Mouse (Mus musculus) forebrain, embryonic 16.5 days (tissue): ENCODE data around the gene Nsun4. TPM values are rescaled to one million over a fixed set of nuclear protein-coding genes. Genes with fewer than 3 reads are reported as not detected.

Experiments
- ATAC-seq: fragments of 200-750 bp; cut with Nextera tagmentation; 2 replicates; pipeline ENCODE4 v1.8.0; 2017; ENCODE audit warnings: mild to moderate bottlenecking, moderate library complexity
- H3K27ac ChIP-seq: fragments of 300-500 bp; sonication (generic); 2 replicates; pipeline ENCODE4 v1.5.1; 2014; ENCODE audit warnings: low read length, control low read depth
- H3K27me3 ChIP-seq: fragments of 300-500 bp; sonication (generic); replicated peaks from 2 replicates; pipeline ENCODE4 v1.6.1; 2014; ENCODE audit warnings: low read length; ENCODE audit not compliant: control insufficient read depth, insufficient read depth
- H3K36me3 ChIP-seq: fragments of 300-500 bp; sonication (generic); 2 replicates; pipeline ENCODE4 v1.6.1; 2014; ENCODE audit not compliant: control insufficient read depth, insufficient read depth
- H3K4me1 ChIP-seq: fragments of 300-500 bp; sonication (generic); replicated peaks from 2 replicates; pipeline ENCODE4 v1.6.1; 2014; ENCODE audit warnings: low read length; ENCODE audit not compliant: control insufficient read depth, insufficient read depth
- H3K4me2 ChIP-seq: fragments of 300-500 bp; sonication (generic); 2 replicates; pipeline ENCODE4 v1.6.1; 2014; ENCODE audit warnings: mild to moderate bottlenecking, low read length, control low read depth
- H3K4me3 ChIP-seq: fragments of 300-500 bp; sonication (generic); replicated peaks from 2 replicates; pipeline ENCODE4 v1.5.1; 2014; ENCODE audit warnings: mild to moderate bottlenecking, low read length, control low read depth
- H3K9ac ChIP-seq: fragments of 300-500 bp; sonication (generic); replicated peaks from 2 replicates; pipeline ENCODE4 v1.6.1; 2014; ENCODE audit warnings: low read depth, low read length, control low read depth
- H3K9me3 ChIP-seq: fragments of 300-500 bp; sonication (generic); 2 replicates; pipeline ENCODE4 v1.6.1; 2016; ENCODE audit warnings: low read length; ENCODE audit not compliant: control insufficient read depth
- WGBS: fragments of 180-500 bp; shearing (Covaris S2); extraction: QIAGEN DNeasy Blood & Tissue Kit; methylation state at CpG from one replicate; pipeline ENCODE4 v1.1.7; 2014; 5-methylcytosine and 5-hydroxymethylcytosine counted together
- polyA plus RNA-seq: library from polyadenylated mRNA; unstranded; fragments of >200 nt; fragmentation: Nextera tagmentation; extraction: Ambion mirVana; gene quantifications from 2 replicates; pipeline ENCODE4 v1.2.1, GENCODE M21; 2015

Nsun4 gene
- polyA plus RNA-seq, 1 experiment from 2014 or later = 13.2 TPM

DNA sequence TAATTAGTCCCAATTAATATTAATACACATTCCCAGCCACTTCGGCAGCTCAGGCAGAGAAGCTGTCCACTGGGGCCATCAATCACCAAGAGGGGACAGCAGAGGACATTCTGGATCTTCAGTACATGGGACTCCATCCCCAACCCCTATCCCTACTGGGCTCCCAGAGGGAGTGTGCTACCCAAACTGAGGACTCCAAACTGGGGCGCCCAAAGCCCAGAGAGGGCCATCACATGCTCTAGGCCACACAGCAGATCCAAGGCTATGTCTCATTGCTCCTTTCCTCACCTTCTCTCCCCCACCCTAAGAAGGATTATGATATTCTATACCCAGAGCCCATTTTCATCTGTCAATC, 58.3 kb downstream of the Nsun4 start:
- H3K4me2 ChIP-seq = no peak overlapping the region
- H3K9me3 ChIP-seq = 0 out of 2 replicates have a peak, but pooled peaks cover 3% of the 10 kb centered on the region
- no peaks in the 10 kb centered on the region for H3K4me1 ChIP-seq
- WGBS = 68% methylated on average over 2 of the region's 2 CpGs
- H3K27me3 ChIP-seq = 0 out of 2 replicates have a peak, but pooled peaks cover 3% of the 10 kb centered on the region
- H3K4me3 ChIP-seq = no peak overlapping the region
- H3K9ac ChIP-seq = no peak overlapping the region
- H3K36me3 ChIP-seq = no peaks in the 10 kb centered on the region
- ATAC-seq = no peak
- H3K27ac ChIP-seq = no peak overlapping the region

DNA sequence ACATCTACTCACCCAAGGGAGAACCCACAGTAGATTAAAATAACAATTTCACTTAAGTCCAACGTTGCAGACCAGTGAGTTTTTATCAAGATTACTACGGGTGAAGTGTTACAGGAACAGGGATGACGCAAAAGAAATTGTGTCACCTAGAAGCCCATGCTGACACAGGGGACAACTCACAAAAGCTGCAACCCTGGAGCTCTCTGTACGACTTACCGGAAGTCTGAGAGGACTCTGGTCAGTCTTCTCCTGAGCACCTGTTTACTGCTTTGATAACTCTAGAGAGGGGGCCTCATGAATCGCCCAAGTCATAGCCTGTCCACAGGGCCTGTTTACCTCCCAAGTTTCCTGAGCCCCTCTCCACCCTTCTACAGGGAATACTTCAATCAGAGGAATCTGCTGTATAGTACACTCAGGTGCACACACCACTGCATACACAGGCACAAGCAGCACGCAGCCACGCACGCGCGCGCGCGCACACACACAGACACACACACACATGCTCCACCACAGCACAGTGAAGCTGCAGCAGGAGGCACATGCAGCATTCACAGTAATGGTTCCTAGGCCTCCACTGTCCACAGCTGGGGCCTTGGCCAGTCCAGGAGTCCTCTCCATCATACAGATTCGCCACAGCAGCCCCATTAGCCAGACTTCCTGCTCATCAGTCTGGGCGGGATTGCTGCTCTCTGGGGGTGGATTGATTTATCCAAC, 58.9 kb downstream of the Nsun4 start:
- WGBS = 86% methylated on average over 16 of the region's 16 CpGs
- no peak overlapping the region for H3K4me3 ChIP-seq
- H3K9ac ChIP-seq = no peak overlapping the region
- H3K27me3 ChIP-seq = 0 out of 2 replicates have a peak, but pooled peaks cover 3% of the 10 kb centered on the region
- no peak overlapping the region for H3K4me2 ChIP-seq
- 0 out of 2 replicates have a peak, but pooled peaks cover 3% of the 10 kb centered on the region for H3K9me3 ChIP-seq
- no peaks in the 10 kb centered on the region for H3K4me1 ChIP-seq
- ATAC-seq = no peak
- H3K27ac ChIP-seq = no peak overlapping the region
- H3K36me3 ChIP-seq = no peaks in the 10 kb centered on the region

DNA sequence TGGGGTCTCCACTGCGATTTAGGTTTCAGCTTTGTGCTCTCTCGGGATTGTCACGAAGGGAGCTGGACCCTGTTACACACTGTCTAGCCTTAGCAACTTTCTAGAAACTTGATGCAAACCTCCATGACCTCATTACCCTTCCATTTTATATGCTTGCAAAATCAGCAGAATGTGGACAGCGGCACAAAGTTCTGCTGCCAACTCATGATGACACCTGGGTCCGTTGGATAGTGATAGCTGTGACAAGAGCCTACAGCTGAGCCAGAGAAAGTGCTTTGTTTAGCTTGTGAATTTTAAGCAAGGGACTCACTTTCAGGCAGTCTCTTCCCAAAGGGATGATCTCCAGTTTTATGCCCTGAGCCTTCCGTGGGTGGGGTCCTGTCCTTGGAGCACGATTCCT, 64.3 kb downstream of the Nsun4 start:
- 0 out of 2 replicates have a peak, but pooled peaks cover 5% of the 10 kb centered on the region for H3K27me3 ChIP-seq
- no peaks in the 10 kb centered on the region for H3K36me3 ChIP-seq
- no peak for ATAC-seq
- 0 out of 2 replicates have a peak, but pooled peaks cover 3% of the 10 kb centered on the region for H3K9me3 ChIP-seq
- no peaks in the 10 kb centered on the region for H3K4me1 ChIP-seq
- H3K27ac ChIP-seq = no peak overlapping the region
- H3K4me3 ChIP-seq = no peak overlapping the region
- H3K9ac ChIP-seq = no peak overlapping the region
- WGBS = 80% methylated on average over 7 of the region's 7 CpGs
- no peak overlapping the region for H3K4me2 ChIP-seq

DNA sequence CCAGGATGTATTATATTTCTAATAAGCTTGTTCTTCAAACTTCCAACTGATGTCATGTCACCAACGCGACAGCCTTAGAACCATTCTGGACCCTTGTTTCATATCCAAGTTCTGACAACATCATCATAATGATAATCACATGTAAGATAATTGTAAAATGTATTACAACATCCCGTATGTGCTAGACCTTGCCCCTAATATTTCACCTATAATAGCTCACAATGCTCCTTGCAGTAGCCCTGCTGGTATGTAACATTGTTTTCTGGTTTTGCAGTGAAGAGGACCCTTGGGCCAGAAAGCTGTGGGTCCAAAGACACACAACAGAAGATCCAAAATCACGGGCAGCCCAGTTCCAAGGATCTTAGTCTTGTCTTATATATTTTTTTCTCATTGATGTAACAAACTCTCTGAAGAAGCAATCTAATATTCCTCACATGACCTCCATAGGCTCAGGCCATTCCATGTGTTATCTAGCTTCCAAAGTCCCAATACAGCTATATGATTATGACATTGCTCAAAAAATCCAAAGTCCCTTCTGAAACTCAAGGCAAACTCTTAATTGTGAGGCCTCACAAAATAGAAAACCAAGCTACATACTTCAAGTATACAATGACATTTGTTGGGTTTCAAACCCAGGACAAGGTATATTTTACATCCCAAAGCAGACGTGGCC, 65.7 kb downstream of the Nsun4 start:
- ATAC-seq = no peak
- WGBS = 79% methylated on average over 5 of the region's 5 CpGs
- 0 out of 2 replicates have a peak, but pooled peaks cover 3% of the 10 kb centered on the region for H3K9me3 ChIP-seq
- H3K27ac ChIP-seq = no peak overlapping the region
- no peaks in the 10 kb centered on the region for H3K36me3 ChIP-seq
- no peak overlapping the region for H3K4me3 ChIP-seq
- peaks cover 10% of the 10 kb centered on the region for H3K27me3 ChIP-seq
- 0 out of 2 replicates have a peak, but pooled peaks cover 2% of the 10 kb centered on the region for H3K4me1 ChIP-seq
- no peak overlapping the region for H3K4me2 ChIP-seq
- no peak overlapping the region for H3K9ac ChIP-seq

DNA sequence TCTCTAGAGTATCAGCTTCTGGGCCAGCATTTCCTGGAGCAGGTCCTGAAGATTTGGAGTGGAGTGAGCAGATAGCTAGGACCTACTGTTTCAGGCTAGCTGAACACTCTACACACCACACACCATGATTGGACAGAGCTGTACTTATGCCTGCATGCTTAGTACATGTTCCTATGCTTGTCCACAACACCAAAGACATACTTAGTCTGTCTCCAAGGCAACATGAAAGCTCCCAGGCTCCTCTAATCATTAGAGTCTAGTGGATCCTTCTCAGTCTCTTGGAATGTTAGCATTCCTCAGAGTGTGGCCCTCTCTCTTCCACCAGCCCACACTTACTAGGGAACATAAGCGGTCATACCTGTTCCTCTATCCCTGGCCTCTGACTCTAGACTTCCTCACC, 66.2 kb downstream of the Nsun4 start:
- H3K27ac ChIP-seq = no peak overlapping the region
- no peak overlapping the region for H3K4me3 ChIP-seq
- H3K9ac ChIP-seq = no peak overlapping the region
- peaks cover 10% of the 10 kb centered on the region for H3K27me3 ChIP-seq
- no peaks in the 10 kb centered on the region for H3K36me3 ChIP-seq
- 0 out of 2 replicates have a peak, but pooled peaks cover 2% of the 10 kb centered on the region for H3K4me1 ChIP-seq
- H3K9me3 ChIP-seq = 0 out of 2 replicates have a peak, but pooled peaks cover 3% of the 10 kb centered on the region
- ATAC-seq = no peak
- 89% methylated on average over 1 of the region's 1 CpGs for WGBS
- H3K4me2 ChIP-seq = no peak overlapping the region

DNA sequence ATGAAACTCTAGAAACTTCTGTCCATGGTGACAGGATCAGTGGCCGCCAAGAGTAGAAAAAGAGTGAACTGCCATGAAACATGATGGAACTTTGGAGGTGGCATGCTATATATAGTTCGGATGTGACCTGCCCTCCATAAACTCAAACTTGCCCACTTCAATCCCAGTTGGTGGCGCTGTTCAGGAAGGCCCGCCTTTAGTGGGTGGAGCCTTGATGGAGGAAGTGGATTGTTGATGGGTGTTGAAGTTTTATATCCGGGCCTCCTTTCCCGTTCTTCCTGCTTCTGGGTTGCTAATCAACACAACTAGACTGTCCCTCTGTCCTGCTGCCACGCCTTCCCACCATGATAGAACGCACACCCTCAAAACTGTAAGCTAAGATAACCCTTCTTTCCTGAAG, 68.7 kb downstream of the Nsun4 start:
- H3K27me3 ChIP-seq = peaks cover 28% of the 10 kb centered on the region
- 44% methylated on average over 8 of the region's 8 CpGs for WGBS
- no peak overlapping the region for H3K4me2 ChIP-seq

DNA sequence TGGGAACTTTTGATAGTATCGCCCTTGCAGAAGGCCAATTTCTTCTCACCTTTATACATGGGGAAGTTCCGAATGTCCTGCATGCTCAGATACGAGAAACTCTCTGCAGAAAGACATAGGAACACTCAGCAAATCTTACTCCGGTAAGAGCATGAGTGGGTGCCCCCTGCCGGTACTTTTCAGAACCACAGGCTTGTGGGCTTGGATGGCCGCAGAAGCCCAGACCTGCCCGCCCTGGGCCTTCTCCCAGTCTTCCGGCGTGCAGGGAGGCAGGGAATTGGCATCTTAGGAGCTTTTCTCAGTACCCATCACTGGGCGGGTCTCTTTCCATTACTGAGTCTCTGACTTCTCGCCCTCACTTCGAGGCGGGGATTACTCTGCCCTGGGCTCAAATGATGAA, 69.6 kb downstream of the Nsun4 start:
- Histone ChIP-seq H3K4me3 (no peak overlapping the region), H3K27ac (no peak overlapping the region), H3K4me2 (no peak overlapping the region), H3K36me3 (no peaks in the 10 kb centered on the region), H3K27me3 (peaks cover 35% of the 10 kb centered on the region), H3K9ac (no peak overlapping the region), H3K4me1 (peaks cover 9% of the 10 kb centered on the region), H3K9me3 (no peaks in the 10 kb centered on the region)
- ATAC-seq = no peak
- WGBS = 2% methylated on average over 13 of the region's 13 CpGs

More for the DNA sequence above, 68.7 kb downstream of the Nsun4 start:
- no peak for ATAC-seq
- H3K9ac ChIP-seq = no peak overlapping the region
- H3K27ac ChIP-seq = no peak overlapping the region
- no peaks in the 10 kb centered on the region for H3K36me3 ChIP-seq
- H3K9me3 ChIP-seq = no peaks in the 10 kb centered on the region
- no peak overlapping the region for H3K4me3 ChIP-seq
- 0 out of 2 replicates have a peak, but pooled peaks cover 2% of the 10 kb centered on the region for H3K4me1 ChIP-seq

Other genes with a start within 250 kb of the Nsun4 start
- 4.6 and 6.0 TPM in 2 replicates for gene Mob3c, start 225.8 kb downstream of the Nsun4 start, polyA plus RNA-seq
- 25.4 and 27.9 TPM in 2 replicates for gene Mknk1, start 214.7 kb downstream of the Nsun4 start, polyA plus RNA-seq
- 0.18 TPM in 1 of 2 replicates, not detected in the other for gene Kncn, start 169.5 kb downstream of the Nsun4 start, polyA plus RNA-seq
- gene 6430628N08Rik, start 163.2 kb downstream of the Nsun4 start, polyA plus RNA-seq = 0.15 and 0.47 TPM in 2 replicates
- gene Dmbx1, start 114.0 kb downstream of the Nsun4 start, polyA plus RNA-seq = 0.10 TPM in 1 of 2 replicates, not detected in the other
- gene Faah, start 36.0 kb downstream of the Nsun4 start, polyA plus RNA-seq = 12.7 and 17.1 TPM in 2 replicates
- gene Uqcrh, start 21.2 kb upstream of the Nsun4 start, polyA plus RNA-seq = 409 and 411 TPM in 2 replicates
- gene Lrrc41, start 21.4 kb upstream of the Nsun4 start, polyA plus RNA-seq = 67.0 and 71.0 TPM in 2 replicates
- 18.6 and 18.8 TPM in 2 replicates for gene Rad54l, start 69.8 kb upstream of the Nsun4 start, polyA plus RNA-seq
- 61.5 and 67.3 TPM in 2 replicates for gene Pomgnt1, start 70.0 kb upstream of the Nsun4 start, polyA plus RNA-seq
- 2.6 and 2.7 TPM in 2 replicates for gene Lurap1, start 97.5 kb upstream of the Nsun4 start, polyA plus RNA-seq
- 0.10 and 0.19 TPM in 2 replicates for gene Tspan1, start 113.7 kb upstream of the Nsun4 start, polyA plus RNA-seq
- gene 1700042G07Rik, start 119.5 kb upstream of the Nsun4 start, polyA plus RNA-seq = not detected in 2 replicates
- gene Gm49337, start 119.5 kb upstream of the Nsun4 start, polyA plus RNA-seq = not detected in 2 replicates
- 83.3 and 86.9 TPM in 2 replicates for gene Pik3r3, start 167.7 kb upstream of the Nsun4 start, polyA plus RNA-seq